Mouse (Mus musculus) embryonic facial prominence, embryonic 11.5 days (tissue): Measurements from ENCODE around the gene Npas2. TPM values are rescaled to one million over a fixed set of nuclear protein-coding genes. Genes with fewer than 3 reads are reported as not detected.
A peak's percentile ranks its signal among the peaks of the same experiment; 100 is the strongest.

ENCODE experiments used
- ATAC-seq: fragments of 200-750 bp; cut with Nextera tagmentation; replicated peaks from 2 replicates; pipeline ENCODE4 v1.8.0; 2017; ENCODE audit warnings: low read depth; ENCODE audit not compliant: insufficient number of reproducible peaks, low FRiP score, low TSS enrichment
- DNase-seq: peaks from one replicate; pipeline ENCODE4 v3.0.0-alpha.2; 2015; ENCODE audit warnings: low spot score
- H3K27ac ChIP-seq: fragments of 300-500 bp; sonication (generic); replicated peaks from 2 replicates; pipeline ENCODE4 v1.5.1; 2014; ENCODE audit warnings: mild to moderate bottlenecking, low read depth, low read length, control low read depth
- H3K27me3 ChIP-seq: fragments of 300-500 bp; sonication (generic); 2 replicates; pipeline ENCODE4 v1.6.1; 2014; ENCODE audit warnings: mild to moderate bottlenecking, low read length, moderate library complexity, mixed read lengths; ENCODE audit not compliant: control insufficient read depth, insufficient read depth
- H3K36me3 ChIP-seq: fragments of 300-500 bp; sonication (generic); replicated peaks from 2 replicates; pipeline ENCODE4 v1.6.1; 2014; ENCODE audit warnings: low read depth, mild to moderate bottlenecking, low read length, moderate library complexity, mixed read lengths; ENCODE audit not compliant: control insufficient read depth, insufficient read depth
- H3K4me1 ChIP-seq: fragments of 300-500 bp; sonication (generic); 2 replicates; pipeline ENCODE4 v1.6.1; 2014; ENCODE audit warnings: low read length, mixed read lengths; ENCODE audit not compliant: control insufficient read depth, insufficient read depth
- H3K4me2 ChIP-seq: fragments of 300-500 bp; sonication (generic); 2 replicates; pipeline ENCODE4 v1.6.1; 2014; ENCODE audit warnings: low read depth, mild to moderate bottlenecking, control low read depth, low read length, moderate library complexity
- H3K4me3 ChIP-seq: fragments of 300-500 bp; sonication (generic); 2 replicates; pipeline ENCODE4 v1.5.1; 2014; ENCODE audit warnings: low read depth, low read length, control low read depth
- H3K9ac ChIP-seq: fragments of 300-500 bp; sonication (generic); replicated peaks from 2 replicates; pipeline ENCODE4 v1.6.1; 2014; ENCODE audit warnings: mild to moderate bottlenecking, control low read depth, low read length
- H3K9me3 ChIP-seq: fragments of 300-500 bp; sonication (generic); replicated peaks from 2 replicates; pipeline ENCODE4 v1.6.1; 2016; ENCODE audit warnings: mild to moderate bottlenecking, low read length, inconsistent platforms, mixed read lengths; ENCODE audit not compliant: control insufficient read depth
- WGBS: fragments of 180-500 bp; shearing (Covaris S2); extraction: QIAGEN DNeasy Blood & Tissue Kit; methylation state at CpG from one replicate; pipeline ENCODE4 v1.1.7; 2014; 5-methylcytosine and 5-hydroxymethylcytosine counted together
- polyA plus RNA-seq: library from polyadenylated mRNA; unstranded; fragments of >200 nt; fragmentation: Nextera tagmentation; extraction: Ambion mirVana; gene quantifications from 2 replicates; pipeline ENCODE4 v1.2.1, GENCODE M21; 2014

Npas2 gene
- polyA plus RNA-seq, result 0.06 and 0.24 TPM in 2 replicates

DNA sequence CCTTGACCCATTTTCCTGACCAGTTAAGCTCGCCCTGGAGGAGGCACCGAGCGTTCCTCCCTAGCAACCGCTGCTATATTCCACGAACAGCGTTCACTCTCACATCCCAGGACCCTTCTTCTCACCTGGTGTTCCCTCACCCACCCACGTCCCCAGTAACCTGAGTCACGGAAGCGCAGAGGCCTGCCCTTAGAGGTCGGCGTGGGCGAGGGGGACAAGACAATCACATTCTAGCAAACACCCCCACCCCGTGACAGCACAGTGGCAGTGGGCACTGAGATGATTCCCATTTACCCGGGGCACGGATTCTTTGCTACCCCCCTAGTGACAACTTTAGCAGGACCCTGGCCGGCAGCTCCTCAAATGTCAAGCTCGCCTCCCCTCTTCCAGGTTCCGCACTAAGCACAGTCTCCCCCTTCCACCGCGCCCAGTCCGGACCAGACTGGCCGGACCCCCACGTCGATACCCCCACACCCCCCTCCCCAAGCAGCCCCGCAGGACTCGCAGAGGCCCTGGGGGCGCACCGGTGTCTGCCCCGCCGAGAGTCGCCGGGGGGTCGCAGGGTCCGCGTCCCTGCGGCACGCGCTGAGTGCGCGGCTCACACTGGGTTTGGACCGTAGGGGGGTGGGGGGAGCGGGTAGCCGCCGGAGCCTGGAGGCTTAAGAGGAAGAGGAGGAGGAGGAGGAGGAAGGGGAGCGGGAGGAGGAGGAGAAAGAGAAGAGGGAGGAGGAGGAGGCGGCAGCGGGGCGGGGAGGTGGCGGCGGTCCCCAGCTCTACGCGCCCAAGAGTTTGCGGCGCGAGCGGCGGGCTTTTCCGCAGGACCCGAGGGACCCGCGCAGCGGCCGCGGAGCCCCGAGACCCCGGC, at the start of gene Npas2:
Npas2 (plus strand) TSS at position 735 of the 865 bp plus-strand sequence.
- no peaks in the 10 kb centered on the region; the same call in 1 of the 2 replicates for H3K4me1 ChIP-seq
- peaks cover 39% of the 10 kb centered on the region for H3K27me3 ChIP-seq
- no peak within 1 kb of the TSS for H3K27ac ChIP-seq
- H3K9ac ChIP-seq, result peak within 1 kb of the TSS; percentile 59
- H3K4me2 ChIP-seq, result peak within 1 kb of the TSS; percentile 100
- DNase-seq (peak; percentile 35), ATAC-seq (peak; percentile 50; the same call in 1 of the 2 replicates)
- H3K4me3 ChIP-seq, result peak within 1 kb of the TSS; percentile 72
- H3K36me3 ChIP-seq, result no peaks in the 10 kb centered on the region
- under 1% methylated on average over 47 of the region's 66 CpGs for WGBS
- no peaks in the 10 kb centered on the region for H3K9me3 ChIP-seq

DNA sequence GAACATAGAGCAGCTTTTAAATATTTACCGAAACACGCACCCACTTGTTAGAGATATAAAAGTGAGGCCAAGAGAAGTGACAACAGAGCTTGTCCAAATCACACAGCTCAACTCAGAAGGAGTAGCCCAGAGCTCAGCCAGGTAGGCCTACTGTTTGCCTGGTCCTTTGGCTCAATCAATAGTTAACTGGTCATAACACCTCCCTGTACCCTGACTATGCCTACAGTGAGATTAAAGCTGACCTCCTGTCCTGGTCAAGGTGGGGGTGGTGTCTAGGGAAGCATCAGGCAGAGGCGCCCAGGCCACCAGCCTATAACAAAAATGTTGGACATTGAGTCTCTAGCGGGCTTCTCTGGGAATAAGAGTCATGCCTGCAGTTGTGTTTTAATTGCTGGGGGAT, 36.8 kb upstream of the Npas2 start:
- Histone ChIP-seq H3K27ac (no peak overlapping the region), H3K4me1 (no peaks in the 10 kb centered on the region), H3K4me3 (no peak overlapping the region), H3K9me3 (no peaks in the 10 kb centered on the region), H3K36me3 (no peaks in the 10 kb centered on the region), H3K27me3 (no peaks in the 10 kb centered on the region), H3K9ac (no peak overlapping the region), H3K4me2 (no peak overlapping the region)
- ATAC-seq (no peak), DNase-seq (no peak)
- WGBS, result 90% methylated on average over 4 of the region's 4 CpGs

DNA sequence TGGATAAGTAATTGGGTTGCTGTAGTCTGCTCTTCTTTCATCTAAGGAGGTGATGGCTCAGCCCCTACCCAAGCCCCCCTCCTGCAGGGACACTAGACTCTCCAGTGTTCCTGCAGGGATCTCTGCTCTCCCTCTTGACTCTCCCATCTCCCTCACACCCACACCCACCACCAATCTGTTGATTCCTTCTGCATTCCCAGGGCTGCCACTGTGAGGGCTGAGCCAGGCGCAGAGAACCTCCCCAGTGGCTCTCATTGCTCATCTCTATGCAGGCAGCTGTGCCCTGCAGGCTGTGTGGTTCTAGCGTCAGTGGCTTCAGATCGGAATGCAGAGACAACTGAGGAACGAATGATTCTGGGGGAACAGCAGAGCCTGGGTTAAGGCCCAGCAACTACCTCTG, 33.4 kb upstream of the Npas2 start:
- Histone ChIP-seq H3K4me2 (no peak overlapping the region), H3K9ac (no peak overlapping the region), H3K9me3 (no peaks in the 10 kb centered on the region), H3K27ac (no peak overlapping the region), H3K36me3 (no peaks in the 10 kb centered on the region), H3K4me1 (no peaks in the 10 kb centered on the region), H3K27me3 (no peaks in the 10 kb centered on the region), H3K4me3 (no peak overlapping the region)
- no peak for ATAC-seq
- 60% methylated on average over 4 of the region's 4 CpGs for WGBS
- DNase-seq, result no peak

DNA sequence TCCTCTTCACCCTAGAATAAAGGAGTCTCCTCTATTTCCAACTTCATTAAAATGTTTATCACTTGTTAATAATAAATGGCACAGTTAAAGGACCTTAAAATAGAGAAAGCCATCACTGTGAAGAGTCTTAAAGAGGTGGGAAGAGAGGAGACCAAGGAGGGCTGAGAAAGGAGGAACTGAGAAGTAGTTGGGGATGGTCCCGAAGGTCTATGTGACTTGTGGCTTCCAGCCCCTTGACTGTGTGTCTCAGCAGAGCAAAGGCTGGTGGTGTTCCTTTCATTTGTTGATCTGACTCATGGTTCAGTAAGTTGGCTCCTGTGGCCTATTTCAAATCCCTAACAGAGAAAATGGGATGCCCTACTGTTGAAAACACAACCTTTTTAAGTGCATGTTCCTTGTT, 30.5 kb upstream of the Npas2 start:
- DNase-seq (no peak), ATAC-seq (no peak)
- Histone ChIP-seq H3K4me3 (no peak overlapping the region), H3K27ac (no peak overlapping the region), H3K9me3 (no peaks in the 10 kb centered on the region), H3K27me3 (no peaks in the 10 kb centered on the region), H3K4me1 (no peaks in the 10 kb centered on the region), H3K4me2 (no peak overlapping the region), H3K36me3 (no peaks in the 10 kb centered on the region), H3K9ac (no peak overlapping the region)
- WGBS, result 91% methylated on average over 1 of the region's 1 CpGs

DNA sequence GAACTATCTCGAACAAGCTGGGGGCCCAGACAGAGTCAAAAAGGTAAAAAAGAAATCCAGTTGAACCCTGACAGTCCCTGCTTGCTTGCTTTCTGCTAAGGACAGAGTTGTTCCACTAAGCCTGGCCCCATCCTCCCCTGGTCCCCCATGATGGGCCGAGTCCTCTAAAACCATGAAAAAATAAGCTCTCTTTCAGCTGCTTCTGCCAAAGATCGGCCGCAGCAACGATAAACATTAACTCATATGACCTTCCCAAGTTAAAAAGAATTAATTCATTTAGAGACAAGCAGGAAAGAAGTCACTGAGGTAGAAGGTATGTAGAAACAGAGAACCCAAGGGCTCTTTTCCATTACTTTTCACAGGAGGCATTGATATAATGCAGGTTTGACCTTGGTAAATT, 16.8 kb upstream of the Npas2 start:
- Histone ChIP-seq H3K27me3 (no peaks in the 10 kb centered on the region), H3K4me1 (no peaks in the 10 kb centered on the region), H3K9me3 (no peaks in the 10 kb centered on the region), H3K4me2 (no peak overlapping the region), H3K9ac (no peak overlapping the region), H3K36me3 (no peaks in the 10 kb centered on the region), H3K27ac (no peak overlapping the region), H3K4me3 (no peak overlapping the region)
- 90% methylated on average over 5 of the region's 5 CpGs for WGBS
- no peak for DNase-seq
- ATAC-seq, result no peak

DNA sequence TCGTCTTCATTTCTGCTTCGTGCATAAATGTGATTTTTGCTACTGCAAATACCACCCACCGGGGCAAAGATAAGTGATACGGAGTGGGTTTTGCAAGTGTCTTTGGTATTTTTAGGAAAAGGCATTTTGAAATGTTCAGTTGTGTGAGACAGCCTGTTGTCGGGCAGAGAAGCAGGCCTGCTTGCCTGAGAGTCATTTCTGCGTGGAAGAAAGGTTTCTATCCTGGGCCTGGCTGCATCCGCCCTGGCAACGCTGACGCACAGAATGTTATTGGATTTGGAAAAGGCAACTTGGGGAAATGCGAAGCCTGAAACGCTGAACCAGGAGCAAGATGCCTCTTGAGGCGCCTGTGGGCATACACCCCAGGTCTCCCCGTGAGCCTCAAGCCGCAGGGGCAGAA, 16.3 kb upstream of the Npas2 start:
- Histone ChIP-seq H3K27ac (no peak overlapping the region), H3K9me3 (no peaks in the 10 kb centered on the region), H3K4me3 (no peak overlapping the region), H3K4me2 (no peak overlapping the region), H3K36me3 (no peaks in the 10 kb centered on the region), H3K9ac (no peak overlapping the region), H3K27me3 (no peaks in the 10 kb centered on the region), H3K4me1 (no peaks in the 10 kb centered on the region)
- 89% methylated on average over 14 of the region's 14 CpGs for WGBS
- no peak for ATAC-seq
- DNase-seq, result no peak

DNA sequence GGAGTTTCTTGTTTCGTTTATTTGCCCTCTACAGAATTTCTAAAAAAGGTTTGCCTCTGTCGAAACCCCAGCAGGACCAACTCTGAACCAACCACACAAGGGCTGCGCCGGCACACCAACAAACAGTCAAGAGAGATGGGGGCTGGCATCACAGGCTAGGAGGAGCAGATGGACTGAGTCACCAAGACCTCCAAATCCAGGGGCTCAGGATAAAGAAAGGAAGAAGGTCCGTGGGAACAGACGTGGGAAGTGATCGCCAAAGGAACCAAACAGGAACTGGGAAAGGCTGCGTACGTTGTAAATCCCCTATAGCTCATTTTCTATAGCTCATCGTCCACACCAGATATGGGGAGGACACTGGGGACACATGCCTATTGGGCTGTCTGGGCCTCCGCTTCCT, 13.7 kb upstream of the Npas2 start:
- Histone ChIP-seq H3K36me3 (no peaks in the 10 kb centered on the region), H3K9ac (no peak overlapping the region), H3K4me2 (no peak overlapping the region), H3K9me3 (no peaks in the 10 kb centered on the region), H3K4me1 (no peaks in the 10 kb centered on the region), H3K27ac (no peak overlapping the region), H3K4me3 (no peak overlapping the region), H3K27me3 (no peaks in the 10 kb centered on the region)
- DNase-seq, result no peak
- WGBS, result 89% methylated on average over 11 of the region's 11 CpGs
- no peak for ATAC-seq

DNA sequence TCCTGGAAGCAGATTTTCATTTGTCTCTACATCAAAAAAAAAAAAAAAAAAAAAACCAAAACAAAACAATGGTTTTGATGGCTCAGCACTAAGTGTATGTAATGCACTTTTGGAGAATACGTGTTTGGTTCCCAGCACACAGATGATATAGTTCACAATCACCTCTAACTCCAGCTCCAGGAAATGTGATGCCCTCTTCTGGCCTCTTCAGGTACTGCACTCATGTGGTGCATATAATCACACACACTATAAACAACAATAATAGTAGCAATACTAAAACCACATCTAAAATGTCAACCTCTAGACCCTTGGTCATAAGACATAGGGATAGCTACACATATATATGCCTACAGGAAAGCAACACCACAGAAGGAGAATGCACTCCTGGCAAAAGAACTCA, 13.0 kb upstream of the Npas2 start:
- Histone ChIP-seq H3K36me3 (no peaks in the 10 kb centered on the region), H3K27ac (no peak overlapping the region), H3K4me2 (no peak overlapping the region), H3K27me3 (no peaks in the 10 kb centered on the region), H3K4me1 (no peaks in the 10 kb centered on the region), H3K9me3 (no peaks in the 10 kb centered on the region), H3K4me3 (no peak overlapping the region), H3K9ac (no peak overlapping the region)
- DNase-seq (no peak), ATAC-seq (no peak)
- 97% methylated on average over 1 of the region's 1 CpGs for WGBS
